Mouse (Mus musculus) T-cell, adult 2 months (primary cell): Measurements from ENCODE around the gene Men1.
"Not testable (repeated sequence)": the region's sequence is repeated elsewhere in the genome, so short reads cannot be mapped to it uniquely, and the experiment has no call there.

Experiments used
- DNase-seq: peaks from one replicate; pipeline ENCODE4 v3.0.0; 2022; ENCODE audit warnings: low spot score

Gene Men1

DNA sequence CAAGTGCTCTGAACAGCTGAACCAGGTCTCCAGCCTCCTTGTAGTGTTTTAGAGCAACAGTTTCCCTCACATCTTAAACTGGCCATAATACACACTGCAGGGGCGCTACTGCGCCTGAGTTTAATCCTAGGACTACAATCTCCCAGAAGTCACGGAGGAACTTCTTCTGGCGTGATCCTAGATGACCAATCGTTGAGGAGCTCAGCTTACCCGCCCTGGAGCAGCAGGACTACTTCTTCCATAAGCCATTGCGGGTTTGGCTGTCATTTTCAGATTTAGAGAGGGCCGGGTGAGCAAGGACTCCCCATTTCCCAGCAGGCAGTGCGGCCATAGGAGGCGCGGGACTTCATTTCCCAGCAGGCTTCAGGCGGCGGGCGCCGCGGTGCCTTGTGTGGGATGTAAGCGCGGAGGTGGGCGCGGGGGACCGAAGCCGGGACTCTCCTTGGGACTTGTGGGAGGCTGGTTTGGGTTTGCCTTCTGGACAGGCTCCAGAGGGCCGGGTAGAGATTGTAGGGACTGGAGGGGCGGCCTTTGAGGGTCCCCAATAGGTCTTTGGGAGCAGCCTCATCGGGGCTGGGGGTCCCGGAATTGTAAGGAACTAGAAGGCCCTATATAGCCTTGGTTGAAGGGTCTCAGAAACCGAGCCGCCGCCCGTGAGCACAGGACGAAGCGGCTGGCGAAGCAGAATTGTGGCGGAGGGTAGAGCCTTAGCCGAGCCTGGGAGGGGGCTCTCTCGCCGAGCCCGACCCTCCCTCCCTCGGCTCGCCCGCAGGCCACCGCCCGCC, at the start of gene Men1:
TSS of gene Men1 (plus strand) at position 307 of the 785 bp plus-strand sequence.
- peak; percentile 88 for DNase-seq

DNA sequence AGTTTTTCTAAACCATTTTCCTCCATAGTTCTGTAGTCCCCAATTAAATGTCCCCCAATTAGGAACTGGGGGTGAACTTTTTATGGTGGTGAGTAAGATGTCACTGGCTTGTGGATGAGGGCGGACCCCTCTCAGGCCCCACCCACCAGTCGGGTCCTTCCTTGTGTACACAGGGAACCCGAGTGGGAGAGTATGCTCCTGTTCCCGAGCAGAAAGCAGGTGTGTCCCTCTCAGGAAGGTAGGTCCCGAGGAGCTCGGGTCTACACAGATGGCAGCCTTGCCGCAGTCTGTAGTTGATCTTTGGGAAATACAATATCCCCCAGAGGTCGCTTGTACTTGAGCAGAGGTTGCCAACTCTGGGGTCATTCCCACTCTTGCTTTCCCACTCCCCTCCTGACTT, 49.6 kb upstream of the Men1 start:
- no peak for DNase-seq

GRCm38 (mm10) chr19:6285632-6286433, 48.9 kb upstream of the Men1 start:
- DNase-seq: no peak

GRCm38 (mm10) chr19:6286434-6287401, 48.1 kb upstream of the Men1 start:
- no peak for DNase-seq

GRCm38 (mm10) chr19:6288236-6288894, 46.4 kb upstream of the Men1 start:
- DNase-seq: no peak

DNA sequence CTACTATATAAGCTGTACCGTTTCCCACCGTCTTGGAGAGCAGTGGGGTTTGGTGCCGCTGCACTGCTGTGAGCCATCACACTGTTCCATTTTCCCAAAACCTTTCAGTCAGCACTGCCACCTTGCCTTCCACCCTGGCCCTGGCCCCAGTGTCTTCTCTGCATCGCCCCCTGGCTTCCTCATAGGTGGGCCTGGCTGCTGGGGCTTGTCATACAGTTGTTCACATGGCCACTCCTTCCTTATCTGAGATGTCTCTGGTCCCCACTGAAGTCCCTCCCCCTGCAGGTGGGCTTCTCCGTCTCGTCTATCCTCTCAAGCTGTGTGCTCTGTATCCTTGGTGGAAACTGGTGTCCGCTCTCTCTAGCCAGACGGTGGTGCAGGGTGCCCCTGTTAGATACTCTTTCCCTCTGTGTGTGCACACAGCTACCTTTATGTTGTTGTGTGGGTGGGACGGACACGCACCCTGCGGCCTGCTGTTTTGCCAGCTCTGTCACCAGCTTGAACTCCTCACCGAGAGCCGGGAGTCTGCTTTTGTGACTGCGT, 45.0 kb upstream of the Men1 start:
- no peak for DNase-seq

GRCm38 (mm10) chr19:6290720-6291116, 44.1 kb upstream of the Men1 start:
- DNase-seq: not testable (repeated sequence)

DNA sequence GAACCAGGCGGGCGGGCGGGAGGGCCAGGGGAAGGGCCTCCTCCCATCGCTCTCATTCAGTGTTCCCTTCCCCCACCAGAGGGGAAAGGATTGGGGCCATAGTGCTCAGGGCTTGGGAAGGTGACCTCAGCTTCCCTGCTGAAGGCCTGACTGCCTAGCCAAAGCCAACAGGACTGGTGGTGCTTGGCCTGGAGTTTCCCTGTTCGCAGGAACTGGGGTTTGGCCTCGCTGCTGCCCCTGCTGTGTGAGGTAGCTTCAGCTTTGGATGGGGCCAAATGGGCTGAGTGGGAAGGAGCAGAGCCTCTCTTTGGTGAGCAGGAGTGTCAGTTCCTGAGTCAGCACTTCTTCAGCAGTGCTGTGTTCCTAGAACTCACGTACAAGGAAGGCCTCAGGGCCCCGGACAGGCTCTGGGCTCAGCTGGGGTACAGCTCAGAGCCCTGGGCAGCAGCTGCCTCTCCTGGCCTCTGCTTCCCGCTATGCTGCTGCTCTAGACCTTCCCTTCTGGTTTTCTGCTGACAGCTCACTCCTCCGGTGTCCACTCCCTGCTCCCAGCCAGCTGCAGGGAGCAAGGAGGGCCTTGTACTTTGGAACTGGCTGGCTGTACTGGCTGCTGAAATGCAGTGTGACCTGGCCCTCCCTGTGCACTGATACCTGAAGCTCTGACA, 43.5 kb upstream of the Men1 start:
- DNase-seq: no peak

DNA sequence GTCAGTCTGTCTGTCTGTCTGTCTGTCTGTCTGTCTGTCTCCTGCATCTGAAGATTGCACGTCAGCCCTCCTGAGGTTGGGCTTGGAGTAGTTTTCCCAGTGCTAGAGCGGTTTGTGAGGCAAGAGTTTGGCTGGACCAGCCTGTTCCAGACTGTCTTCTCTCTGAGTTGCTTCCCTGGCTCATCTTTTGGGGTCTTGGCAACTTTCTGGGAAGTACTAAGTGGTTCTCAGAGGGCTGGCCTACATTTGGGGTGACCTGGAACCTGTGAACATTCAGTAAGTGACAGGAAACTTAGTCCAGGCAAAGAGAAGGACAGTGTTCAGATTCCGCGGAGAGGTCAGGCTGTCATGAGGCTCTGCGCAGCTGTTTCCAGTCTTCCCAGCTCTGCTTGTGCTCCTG, 42.5 kb upstream of the Men1 start:
- no peak for DNase-seq

DNA sequence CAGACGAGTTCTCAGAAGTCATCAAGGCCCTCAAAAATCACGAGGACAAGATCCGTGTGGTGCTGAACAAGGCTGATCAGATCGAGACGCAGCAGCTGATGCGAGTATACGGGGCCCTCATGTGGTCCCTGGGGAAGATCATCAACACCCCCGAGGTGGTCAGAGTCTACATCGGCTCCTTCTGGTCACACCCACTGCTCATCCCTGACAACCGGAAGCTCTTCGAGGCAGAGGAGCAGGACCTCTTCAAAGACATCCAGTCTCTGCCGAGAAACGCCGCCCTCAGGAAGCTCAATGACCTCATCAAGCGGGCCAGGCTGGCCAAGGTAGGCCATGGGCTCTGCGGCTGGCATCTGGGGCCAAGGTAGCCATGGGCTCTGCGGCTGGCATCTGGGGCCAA, 40.5 kb upstream of the Men1 start:
- DNase-seq: no peak

GRCm38 (mm10) chr19:6296551-6297210, 38.1 kb upstream of the Men1 start:
- no peak for DNase-seq

DNA sequence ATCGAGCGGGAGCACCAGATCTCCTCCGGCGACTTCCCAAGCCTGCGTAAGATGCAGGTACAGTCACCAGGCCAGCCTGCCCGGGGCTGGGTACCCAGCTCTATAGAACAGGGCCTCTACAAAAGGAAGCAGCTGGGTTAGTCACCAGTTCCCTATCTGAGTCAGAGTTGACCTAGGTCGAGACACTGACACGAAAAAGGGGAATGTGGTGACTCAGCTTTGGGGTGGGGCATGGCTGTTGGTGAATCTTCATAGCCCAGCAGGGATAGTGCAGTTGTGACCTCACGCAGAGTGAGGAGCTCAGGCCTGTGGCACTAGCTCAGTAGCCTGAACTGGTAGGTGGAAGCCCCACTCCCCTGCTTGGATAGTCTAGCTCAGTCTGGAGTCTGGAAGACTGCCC, 37.1 kb upstream of the Men1 start:
- DNase-seq: no peak

- DNase-seq: no peak
Measured at GRCm38 (mm10) chr19:6299003-6299402, 35.8 kb upstream of the Men1 start.

DNA sequence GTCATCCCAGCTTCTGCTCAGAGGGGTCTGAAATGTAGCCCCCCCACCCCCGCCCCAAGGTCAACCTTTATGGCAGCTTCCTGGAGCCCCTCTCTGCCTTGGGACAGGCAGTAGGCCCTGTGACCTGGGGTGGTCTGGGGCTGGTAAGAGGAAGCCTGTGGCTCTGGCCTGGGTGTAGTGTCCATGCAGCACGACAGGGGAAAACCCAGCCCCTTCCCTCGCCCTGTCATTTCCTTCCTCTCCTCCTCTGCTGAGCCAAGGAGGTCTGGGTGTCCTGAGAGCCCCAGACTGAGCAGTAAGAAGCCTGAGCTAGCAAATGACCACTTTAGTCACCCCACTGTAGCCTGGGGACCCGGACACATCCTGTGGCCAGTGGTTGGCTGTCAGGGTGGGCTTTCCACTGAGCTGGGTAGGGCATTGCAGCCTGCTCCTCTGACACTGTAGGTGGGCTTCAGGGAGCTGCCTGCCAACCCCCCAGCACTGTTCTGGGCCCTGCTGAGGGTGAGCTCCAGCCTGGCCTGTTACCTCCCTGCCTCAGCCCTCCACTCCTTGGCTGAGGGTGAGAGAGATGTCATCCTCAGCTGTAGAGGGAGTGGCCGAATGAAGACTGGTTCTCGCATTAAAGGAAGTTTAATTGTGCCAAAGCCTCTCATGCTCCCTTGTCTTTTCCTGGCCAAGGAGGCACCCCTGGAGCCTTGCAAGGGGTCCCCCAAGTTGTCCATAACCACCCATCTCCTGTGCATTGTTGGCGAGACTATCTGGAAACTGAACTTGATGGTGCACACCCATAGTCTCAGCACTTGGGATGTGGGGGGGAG, 35.1 kb upstream of the Men1 start:
- DNase-seq: no peak

GRCm38 (mm10) chr19:6300402-6300841, 34.4 kb upstream of the Men1 start:
- DNase-seq: no peak

GRCm38 (mm10) chr19:6302114-6302513, 32.7 kb upstream of the Men1 start:
- DNase-seq: no peak

DNA sequence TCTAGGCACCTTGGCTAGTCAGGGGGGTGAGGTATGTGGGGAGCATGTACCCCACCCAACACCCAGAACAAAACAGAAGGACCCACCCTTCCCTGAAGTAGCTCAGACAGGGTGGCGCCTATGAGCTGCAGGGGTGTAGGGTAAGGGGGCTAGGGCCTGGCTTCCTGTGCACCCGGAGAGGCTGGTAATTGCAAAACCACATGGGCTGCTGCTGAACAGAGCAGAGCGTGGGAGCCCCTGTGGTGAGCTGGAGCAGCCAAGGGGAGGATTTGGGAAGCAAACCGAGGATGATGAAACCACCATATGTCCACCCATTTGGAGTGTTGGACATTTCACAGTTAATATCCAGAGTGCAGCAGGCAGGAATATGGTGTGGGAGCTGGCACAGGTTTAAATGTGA, 32.3 kb upstream of the Men1 start:
- DNase-seq: peak; percentile 24

DNA sequence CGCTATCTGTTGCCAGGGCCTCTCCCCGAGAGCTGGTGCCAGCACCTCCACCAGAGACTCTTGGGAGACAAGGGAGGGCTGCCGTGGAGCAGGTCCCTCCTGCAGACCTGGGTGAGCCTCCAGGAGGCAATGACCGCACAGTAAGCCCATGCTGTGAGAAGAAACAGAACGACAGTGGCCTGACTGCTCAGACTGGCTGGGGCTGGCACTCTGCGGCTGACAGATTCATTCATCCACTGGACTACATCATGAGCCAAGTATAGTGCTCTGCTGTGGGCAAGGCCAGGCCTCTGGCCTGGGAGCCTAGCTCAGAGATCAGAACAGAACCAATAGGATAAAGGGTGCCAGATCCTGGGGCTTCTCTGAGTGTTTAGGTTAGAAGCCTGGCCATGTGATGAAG, 30.9 kb upstream of the Men1 start:
- DNase-seq: no peak

- peak; percentile 85 for DNase-seq
Measured at GRCm38 (mm10) chr19:6304787-6305516, 29.8 kb upstream of the Men1 start.
